ENCODE assay signal across 8 mouse cellular contexts in the genomic region with DNA sequence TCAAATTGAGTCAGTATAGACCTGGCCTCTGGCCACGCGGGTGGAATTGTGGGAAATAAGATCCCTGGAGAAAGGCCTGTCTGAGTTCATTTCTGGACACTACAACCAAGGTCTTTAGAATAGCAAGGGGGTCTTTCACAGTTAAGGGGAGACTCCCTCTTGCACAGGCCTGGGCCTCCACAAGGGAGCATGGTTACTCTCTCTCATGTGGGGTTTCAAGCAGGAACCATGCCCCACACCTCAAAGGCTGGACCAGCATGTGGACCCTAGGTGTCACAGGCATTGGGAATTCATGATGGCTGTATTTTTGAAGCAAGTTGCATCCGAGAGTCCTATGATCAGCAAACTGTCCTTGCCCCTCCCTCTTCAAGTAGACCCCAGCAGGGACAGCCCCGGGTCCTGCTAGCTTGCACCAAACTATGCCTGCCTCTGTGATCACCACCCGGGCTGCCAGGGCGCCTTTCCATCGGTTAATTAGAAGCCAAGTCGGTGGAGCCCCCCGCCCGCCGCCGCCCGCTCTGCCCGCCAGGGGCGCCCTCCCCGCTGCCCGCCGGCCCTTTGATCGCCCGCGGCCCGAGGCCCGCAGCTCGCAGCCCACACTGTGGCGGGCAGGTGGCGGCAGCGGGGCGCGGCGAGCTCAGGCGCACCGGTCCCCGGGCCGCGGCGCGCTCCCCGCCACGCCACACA.
DNase-seq lines count a peak whose midpoint lies in the region; ATAC-seq lines count a peak whose summit lies in the region.

No protein-coding gene starts in this region.

- WGBS in heart, embryonic 13.5 days: 7% methylated on average over 39 of the region's 39 CpGs
- 5% methylated on average over 39 of the region's 39 CpGs for WGBS in midbrain, embryonic 16.5 days

- no peak for DNase-seq in heart, adult 18-20 months
- peak; percentile 30 for DNase-seq in adrenal gland, postnatal 25 days
- DNase-seq in kidney, postnatal 36 days: peak; percentile 4 to 48
- no peak for DNase-seq in layer of hippocampus, adult 8-10 months (ENCODE audit: low spot score in 2 of 2)
- no peak for DNase-seq in frontal cortex, postnatal 36 days (ENCODE audit: low spot score in 2 of 2)

- H3K9ac ChIP-seq in heart, embryonic 13.5 days: peak overlapping the region; percentile 42; the same call in 1 of the 2 replicates
- peak overlapping the region; percentile 60 for H3K9ac ChIP-seq in midbrain, embryonic 16.5 days (ENCODE audit: low read depth, low read length)

- peak overlapping the region; percentile 66 for H3K4me2 ChIP-seq in heart, embryonic 13.5 days
- H3K4me2 ChIP-seq in midbrain, embryonic 16.5 days (ENCODE audit: low read length): peak overlapping the region; percentile 74

- no peak; the same call in 1 of the 2 replicates for ATAC-seq in heart, embryonic 13.5 days (ENCODE audit: extremely low read depth, insufficient number of reproducible peaks, low FRiP score, low TSS enrichment)
- peak; percentile 70 for ATAC-seq in granulocyte monocyte progenitor cell, adult 5-6 weeks (replicated peaks; ENCODE audit: poor library complexity, severe bottlenecking)
- peak; percentile 76; the same call in 1 of the 2 replicates for ATAC-seq in midbrain, embryonic 16.5 days

- peaks cover 78% of the 10 kb centered on the region for H3K27me3 ChIP-seq in heart, embryonic 13.5 days (replicated peaks)
- peaks cover 2% of the 10 kb centered on the region for H3K27me3 ChIP-seq in midbrain, embryonic 16.5 days (ENCODE audit: control insufficient read depth, insufficient read depth, low read depth, low read length)

- peaks cover 12% of the 10 kb centered on the region; the same call in 1 of the 2 replicates for H3K4me1 ChIP-seq in heart, embryonic 13.5 days
- H3K4me1 ChIP-seq in midbrain, embryonic 16.5 days (ENCODE audit: control insufficient read depth, insufficient read depth, low read length): peaks cover 11% of the 10 kb centered on the region

- H3K36me3 ChIP-seq in heart, embryonic 13.5 days: no peaks in the 10 kb centered on the region
- no peaks in the 10 kb centered on the region for H3K36me3 ChIP-seq in midbrain, embryonic 16.5 days (ENCODE audit: control insufficient read depth, insufficient read depth, low read length)

- H3K27ac ChIP-seq in heart, embryonic 13.5 days (replicated peaks): no peak overlapping the region
- H3K27ac ChIP-seq in midbrain, embryonic 16.5 days (ENCODE audit: low read length): 0 out of 2 replicates have a peak overlapping the region, but pooled peaks have one; percentile 59

- peak overlapping the region; percentile 38 for H3K4me3 ChIP-seq in heart, embryonic 13.5 days
- H3K4me3 ChIP-seq in midbrain, embryonic 16.5 days (ENCODE audit: low read depth, low read length): peak overlapping the region; percentile 35

- no peaks in the 10 kb centered on the region for H3K9me3 ChIP-seq in heart, embryonic 13.5 days
- no peaks in the 10 kb centered on the region for H3K9me3 ChIP-seq in midbrain, embryonic 16.5 days (replicated peaks; ENCODE audit: control insufficient read depth, low read length, poor library complexity, severe bottlenecking)

Comparison
In these comparisons a context has a peak if more than half of its experiments do, and no peak if none do; other contexts are left out.
1. DNase-seq: peak in adrenal gland, postnatal 25 days (single experiment) and kidney, postnatal 36 days (2 of 2); none in heart, adult 18-20 months (0 of 2), layer of hippocampus, adult 8-10 months (0 of 2) and frontal cortex, postnatal 36 days (0 of 2).